Mouse (Mus musculus) liver, embryonic 13.5 days (tissue): ENCODE data around the gene Olfr669. TPM values are rescaled to one million over a fixed set of nuclear protein-coding genes. Genes with fewer than 3 reads are reported as not detected.
"Not testable (repeated sequence)": the region's sequence is repeated elsewhere in the genome, so short reads cannot be mapped to it uniquely, and the experiment has no call there.

Experiments
- ATAC-seq: fragments of 200-750 bp; cut with Nextera tagmentation; 2 replicates; pipeline ENCODE4 v1.8.0; 2017; ENCODE audit warnings: low read depth, mild to moderate bottlenecking, moderate number of reproducible peaks, moderate library complexity
- DNase-seq: peaks from one replicate; pipeline ENCODE4 v3.0.0; 2022
- H3K27ac ChIP-seq: fragments of 300-500 bp; sonication (generic); 2 replicates; pipeline ENCODE4 v1.5.1; 2015; ENCODE audit warnings: moderate library complexity, mild to moderate bottlenecking, inconsistent platforms
- H3K27me3 ChIP-seq: fragments of 300-500 bp; sonication (generic); 2 replicates; pipeline ENCODE4 v1.6.1; 2015; ENCODE audit warnings: mild to moderate bottlenecking, inconsistent platforms
- H3K36me3 ChIP-seq: fragments of 300-500 bp; sonication (generic); 2 replicates; pipeline ENCODE4 v1.6.1; 2015; ENCODE audit warnings: mild to moderate bottlenecking, inconsistent platforms
- H3K4me1 ChIP-seq: fragments of 300-500 bp; sonication (generic); replicated peaks from 2 replicates; pipeline ENCODE4 v1.6.1; 2015; ENCODE audit warnings: inconsistent platforms
- H3K4me2 ChIP-seq: fragments of 300-500 bp; sonication (generic); 2 replicates; pipeline ENCODE4 v1.6.1; 2015; ENCODE audit warnings: inconsistent platforms, mild to moderate bottlenecking, moderate library complexity
- H3K4me3 ChIP-seq: fragments of 300-500 bp; sonication (generic); replicated peaks from 2 replicates; pipeline ENCODE4 v1.5.1; 2015; ENCODE audit warnings: mild to moderate bottlenecking, inconsistent platforms
- H3K9ac ChIP-seq: fragments of 300-500 bp; sonication (generic); 2 replicates; pipeline ENCODE4 v1.6.1; 2015; ENCODE audit warnings: mild to moderate bottlenecking, inconsistent platforms
- H3K9me3 ChIP-seq: fragments of 300-500 bp; sonication (generic); replicated peaks from 2 replicates; pipeline ENCODE4 v1.6.1; 2016; ENCODE audit warnings: inconsistent platforms
- WGBS: fragments of 180-500 bp; shearing (Covaris S2); methylation state at CpG from one replicate; pipeline ENCODE4 v1.1.7; 2015; ENCODE audit not compliant: insufficient replicate concordance; 5-methylcytosine and 5-hydroxymethylcytosine counted together
- polyA plus RNA-seq: library from polyadenylated mRNA; unstranded; fragments of >200 nt; fragmentation: Nextera tagmentation; extraction: Ambion mirVana; gene quantifications from 2 replicates; pipeline ENCODE4 v1.2.1, GENCODE M21; 2015

The Olfr669 gene
- polyA plus RNA-seq, result not detected in 2 replicates

DNA sequence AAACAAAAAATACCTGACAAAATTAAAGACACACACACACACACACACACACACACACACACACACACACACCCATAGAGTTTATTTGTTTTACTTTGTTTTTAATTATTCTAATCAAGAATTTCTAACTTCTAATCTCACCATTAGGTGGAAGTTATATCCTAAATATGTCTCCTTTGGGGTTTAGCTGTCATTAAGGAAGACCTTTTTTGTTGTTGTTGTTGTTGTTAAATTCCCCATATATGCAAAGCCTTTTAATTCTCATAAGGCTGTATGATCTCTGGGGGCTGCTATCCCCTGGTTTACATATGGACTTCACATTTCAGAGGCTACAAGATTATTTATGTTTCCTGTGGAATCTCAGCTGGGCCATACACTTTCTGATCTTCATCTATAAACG, at the start of gene Olfr669:
TSS of gene Olfr669 (plus strand) at position 301 of the 400 bp plus-strand sequence.
- ATAC-seq (no peak), DNase-seq (no peak)
- H3K27me3 ChIP-seq, result no peaks in the 10 kb centered on the region
- no peak within 1 kb of the TSS for H3K4me2 ChIP-seq
- H3K36me3 ChIP-seq, result no peaks in the 10 kb centered on the region
- WGBS, result 44% methylated on average over 1 of the region's 1 CpGs
- no peaks in the 10 kb centered on the region for H3K9me3 ChIP-seq
- no peak within 1 kb of the TSS for H3K4me3 ChIP-seq
- no peaks in the 10 kb centered on the region for H3K4me1 ChIP-seq
- no peak within 1 kb of the TSS for H3K9ac ChIP-seq
- H3K27ac ChIP-seq, result no peak within 1 kb of the TSS

GRCm38 (mm10) chr7:104895852-104896251, 38.2 kb upstream of the Olfr669 start, which contains the start of gene Olfr666:
TSS of gene Olfr666 (minus strand) at chr7:104895952.
- no peak for DNase-seq
- no peak within 1 kb of the TSS for H3K27ac ChIP-seq
- no peaks in the 10 kb centered on the region for H3K4me1 ChIP-seq
- H3K27me3 ChIP-seq, result no peaks in the 10 kb centered on the region
- no peaks in the 10 kb centered on the region for H3K36me3 ChIP-seq
- 67% methylated on average over 2 of the region's 2 CpGs for WGBS
- H3K9me3 ChIP-seq, result no peaks in the 10 kb centered on the region
- H3K4me2 ChIP-seq, result no peak within 1 kb of the TSS
- no peak within 1 kb of the TSS for H3K4me3 ChIP-seq
- no peak for ATAC-seq
- no peak within 1 kb of the TSS for H3K9ac ChIP-seq

- H3K4me1 ChIP-seq, result no peaks in the 10 kb centered on the region
- WGBS, result 72% methylated on average over 1 of the region's 1 CpGs
- H3K27ac ChIP-seq, result no peak within 1 kb of the TSS
- no peaks in the 10 kb centered on the region for H3K27me3 ChIP-seq
- no peaks in the 10 kb centered on the region for H3K36me3 ChIP-seq
- no peak for DNase-seq
- no peak within 1 kb of the TSS for H3K9ac ChIP-seq
- ATAC-seq, result no peak
- no peak within 1 kb of the TSS for H3K4me2 ChIP-seq
- H3K4me3 ChIP-seq, result no peak within 1 kb of the TSS
- H3K9me3 ChIP-seq, result no peaks in the 10 kb centered on the region
Observed at GRCm38 (mm10) chr7:104921382-104921781, 12.7 kb upstream of the Olfr669 start, which contains the start of gene Olfr667. TSS of gene Olfr667 (minus strand) at chr7:104921482.

DNA sequence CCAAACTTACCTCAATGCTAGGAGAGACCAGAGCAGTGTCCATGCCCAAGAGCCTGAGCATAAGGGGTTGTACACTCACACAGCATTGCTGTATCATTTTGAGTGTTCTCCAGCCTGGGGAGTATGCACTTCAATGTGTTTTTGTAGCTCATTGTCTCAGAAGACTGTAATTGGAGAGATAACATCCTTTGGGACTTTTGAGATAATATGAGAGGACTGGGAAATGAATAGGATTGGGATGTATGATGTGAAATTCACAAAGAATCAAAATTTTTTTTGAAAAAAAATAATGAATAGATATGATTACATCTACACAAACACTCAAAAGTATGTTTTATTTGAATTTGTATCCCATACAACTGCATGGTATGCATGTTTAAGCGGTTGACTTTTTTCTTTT, 6.1 kb upstream of the Olfr669 start, which contains the start of gene Olfr668:
TSS of gene Olfr668 (minus strand) at position 101 of the 400 bp plus-strand sequence.
- H3K9me3 ChIP-seq, result no peaks in the 10 kb centered on the region
- 50% methylated on average over 1 of the region's 1 CpGs for WGBS
- DNase-seq, result no peak

GRCm38 (mm10) chr7:104950234-104950633, 16.2 kb downstream of the Olfr669 start:
- ATAC-seq, H3K4me3 ChIP-seq: not testable (repeated sequence)

More for the DNA sequence above, 6.1 kb upstream of the Olfr669 start, which contains the start of gene Olfr668:
- Histone ChIP-seq H3K4me3 (no peak within 1 kb of the TSS), H3K4me1 (no peaks in the 10 kb centered on the region), H3K9ac (no peak within 1 kb of the TSS), H3K36me3 (no peaks in the 10 kb centered on the region), H3K4me2 (no peak within 1 kb of the TSS), H3K27ac (no peak within 1 kb of the TSS), H3K27me3 (no peaks in the 10 kb centered on the region)
- ATAC-seq, result no peak

GRCm38 (mm10) chr7:104962520-104962919, 28.5 kb downstream of the Olfr669 start, which contains the start of gene Olfr670:
TSS of gene Olfr670 (minus strand) at chr7:104962620.
- no peak within 1 kb of the TSS for H3K4me2 ChIP-seq
- DNase-seq (no peak), ATAC-seq (no peak)
- no peaks in the 10 kb centered on the region for H3K36me3 ChIP-seq
- H3K9me3 ChIP-seq, result no peaks in the 10 kb centered on the region
- H3K27ac ChIP-seq, result no peak within 1 kb of the TSS
- H3K4me1 ChIP-seq, result no peaks in the 10 kb centered on the region
- 45% methylated on average over 1 of the region's 1 CpGs for WGBS
- H3K9ac ChIP-seq, result no peak within 1 kb of the TSS
- no peak within 1 kb of the TSS for H3K4me3 ChIP-seq
- no peaks in the 10 kb centered on the region for H3K27me3 ChIP-seq

More at GRCm38 (mm10) chr7:104950234-104950633, 16.2 kb downstream of the Olfr669 start:
- H3K9ac ChIP-seq, H3K27ac ChIP-seq, H3K4me2 ChIP-seq, H3K27me3 ChIP-seq, H3K4me1 ChIP-seq, H3K36me3 ChIP-seq, H3K9me3 ChIP-seq, DNase-seq: not testable (repeated sequence)
- 83% methylated on average over 16 of the region's 16 CpGs for WGBS

DNA sequence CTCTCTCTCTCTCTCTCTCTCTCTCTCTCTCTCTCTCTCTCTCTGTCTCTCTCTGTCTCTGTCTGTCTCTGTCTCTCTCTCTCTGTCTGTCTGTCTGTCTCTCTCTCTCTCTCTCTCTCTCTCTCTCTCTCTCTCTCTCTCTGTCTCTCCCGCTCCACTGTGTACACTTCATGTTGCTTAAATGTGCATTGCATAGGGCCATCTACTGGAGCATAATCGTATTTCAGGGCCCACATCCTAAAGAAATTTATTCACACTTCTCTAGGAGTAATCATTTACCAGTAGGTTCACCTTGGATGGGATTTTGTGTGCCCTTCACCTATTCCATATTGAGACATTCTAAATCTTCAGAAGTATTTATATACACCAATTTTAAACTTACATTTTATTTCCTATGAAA, 38.5 kb downstream of the Olfr669 start:
- H3K9me3 ChIP-seq, H3K4me1 ChIP-seq, DNase-seq, H3K27me3 ChIP-seq, H3K36me3 ChIP-seq, H3K9ac ChIP-seq, H3K4me2 ChIP-seq, ATAC-seq, H3K27ac ChIP-seq, H3K4me3 ChIP-seq: not testable (repeated sequence)
- WGBS, result 45% methylated on average over 2 of the region's 2 CpGs

GRCm38 (mm10) chr7:104979026-104979425, 45.0 kb downstream of the Olfr669 start, which contains the start of gene Olfr671:
TSS of gene Olfr671 (minus strand) at chr7:104979126.
- Histone ChIP-seq H3K27ac (no peak within 1 kb of the TSS), H3K4me1 (no peaks in the 10 kb centered on the region), H3K36me3 (no peaks in the 10 kb centered on the region), H3K4me2 (no peak within 1 kb of the TSS), H3K4me3 (no peak within 1 kb of the TSS), H3K9me3 (peaks cover 5% of the 10 kb centered on the region; the same call in 1 of the 2 replicates), H3K27me3 (no peaks in the 10 kb centered on the region), H3K9ac (no peak within 1 kb of the TSS)
- no peak for ATAC-seq
- no peak for DNase-seq
- WGBS, result 74% methylated on average over 1 of the region's 1 CpGs

Other genes starting within 250 kb of the Olfr669 start
- gene Olfr661, start 247.7 kb upstream of the Olfr669 start, polyA plus RNA-seq, result not detected in 2 replicates
- gene Usp17le, start 156.8 kb upstream of the Olfr669 start, polyA plus RNA-seq, result not detected in 2 replicates
- gene Usp17lb, start 91.6 kb upstream of the Olfr669 start, polyA plus RNA-seq, result not detected in 2 replicates
- not detected in 2 replicates for gene Usp17la, start 77.2 kb upstream of the Olfr669 start, polyA plus RNA-seq
- not detected in 2 replicates for gene Olfr665, start 56.2 kb upstream of the Olfr669 start, polyA plus RNA-seq
- gene Olfr666, start 38.3 kb upstream of the Olfr669 start, polyA plus RNA-seq, result not detected in 2 replicates
- gene Olfr667, start 12.8 kb upstream of the Olfr669 start, polyA plus RNA-seq, result not detected in 2 replicates
- gene Olfr668, start 6.2 kb upstream of the Olfr669 start, polyA plus RNA-seq, result not detected in 2 replicates
- gene Olfr670, start 28.4 kb downstream of the Olfr669 start, polyA plus RNA-seq, result not detected in 2 replicates
- gene Olfr671, start 44.9 kb downstream of the Olfr669 start, polyA plus RNA-seq, result not detected in 2 replicates
- gene Olfr672, start 67.8 kb downstream of the Olfr669 start, polyA plus RNA-seq, result not detected in 2 replicates
- gene Olfr675, start 94.2 kb downstream of the Olfr669 start, polyA plus RNA-seq, result not detected in 2 replicates
- not detected in 2 replicates for gene Olfr676, start 98.5 kb downstream of the Olfr669 start, polyA plus RNA-seq
- not detected in 2 replicates for gene Olfr677, start 117.1 kb downstream of the Olfr669 start, polyA plus RNA-seq
- not detected in 2 replicates for gene Olfr678, start 130.2 kb downstream of the Olfr669 start, polyA plus RNA-seq
- gene Olfr679, start 147.0 kb downstream of the Olfr669 start, polyA plus RNA-seq, result not detected in 2 replicates
- gene Olfr680-ps1, start 158.6 kb downstream of the Olfr669 start, polyA plus RNA-seq, result not detected in 2 replicates
- not detected in 2 replicates for gene Olfr681, start 182.6 kb downstream of the Olfr669 start, polyA plus RNA-seq
- gene Olfr683, start 212.8 kb downstream of the Olfr669 start, polyA plus RNA-seq, result not detected in 2 replicates
- gene Olfr684, start 229.4 kb downstream of the Olfr669 start, polyA plus RNA-seq, result not detected in 2 replicates